In the genomic region with DNA sequence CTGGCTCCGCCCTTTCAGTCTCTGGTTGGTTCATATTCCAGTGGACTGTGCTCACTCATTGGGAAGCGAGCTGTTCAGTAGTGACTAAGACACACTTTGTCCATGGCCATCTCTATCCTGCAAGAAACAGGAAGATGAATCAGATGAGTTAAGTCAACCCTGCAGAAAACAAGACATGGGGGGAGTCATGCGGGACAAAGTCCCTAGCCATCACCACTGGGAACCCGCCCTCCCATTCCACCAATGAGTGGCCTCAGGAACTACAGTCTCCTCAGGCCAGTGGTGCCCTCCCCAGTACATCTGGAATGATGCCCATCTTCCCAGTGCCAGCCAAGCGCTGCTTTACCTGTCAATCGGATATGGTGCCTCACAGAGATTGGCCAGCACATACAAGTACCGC, we compare ENCODE assay signal across 23 mouse cellular contexts. TPM values are rescaled to one million over a fixed set of nuclear protein-coding genes. Genes with fewer than 3 reads are reported as not detected.
DNase-seq lines count a peak whose midpoint lies in the region; ATAC-seq lines count a peak whose summit lies in the region.
"Had no signal": no experiment of that assay in that cellular context is flagged by ENCODE, and none has a peak within 500 bp of the region (broad histone marks: within the 10 kb centered on the region; RNA-seq: fewer than 3 reads in every experiment).

No protein-coding gene starts in this region.

- peak; percentile 81 for DNase-seq in kidney, adult 18-20 months
- DNase-seq in kidney, postnatal 10 days = peak; percentile 70
- no peak for DNase-seq in layer of hippocampus, adult 9-11 months
- no peak for DNase-seq in limb, embryonic 10.5 days (ENCODE audit: low spot score)
- DNase-seq in left cerebral cortex, postnatal 14 days (ENCODE audit: low spot score in 2 of 2) = no peak
- DNase-seq: adrenal gland, postnatal 10 days; B cell, adult 2 months; cerebellum, adult 2 months; cerebellum, postnatal 25 days; heart, postnatal 14 days; lung, adult 18-20 months; right cerebral cortex, postnatal 14 days; spleen, adult 18-20 months had no signal

- H3K9ac ChIP-seq in kidney, embryonic 14.5 days (ENCODE audit: low read depth, low read length) = no peak overlapping the region
- H3K9ac ChIP-seq: forebrain, embryonic 13.5 days; heart, embryonic 13.5 days; midbrain, embryonic 13.5 days had no signal

- H3K27me3 ChIP-seq in kidney, embryonic 14.5 days (ENCODE audit: control insufficient read depth, insufficient read depth, low read length) = no peaks in the 10 kb centered on the region
- no peaks in the 10 kb centered on the region for H3K27me3 ChIP-seq in limb, embryonic 10.5 days (ENCODE audit: low read depth, poor library complexity, severe bottlenecking)
- H3K27me3 ChIP-seq: CH12.LX; forebrain, embryonic 13.5 days; heart, embryonic 13.5 days; megakaryocyte, embryonic 14.5 days had no signal

- no peak overlapping the region for H3K4me2 ChIP-seq in kidney, embryonic 14.5 days (replicated peaks; ENCODE audit: low read depth, low read length)
- H3K4me2 ChIP-seq: forebrain, embryonic 13.5 days; heart, embryonic 13.5 days; liver, embryonic 11.5 days; midbrain, embryonic 13.5 days had no signal

- 88% methylated on average over 7 of the region's 7 CpGs for WGBS in kidney, embryonic 14.5 days
- WGBS in limb, embryonic 10.5 days = 91% methylated on average over 7 of the region's 7 CpGs

- no peak for ATAC-seq in kidney, embryonic 14.5 days (ENCODE audit: low FRiP score, low TSS enrichment)
- 0 out of 2 replicates have a peak, but pooled peaks have one; percentile 9 for ATAC-seq in common myeloid progenitor, adult 5-6 weeks (replicated peaks; ENCODE audit: low read depth, poor library complexity, severe bottlenecking)
- ATAC-seq: activated CD4-positive, CD25-positive, alpha-beta regulatory T cell, adult 4 months; forebrain, embryonic 13.5 days; midbrain, embryonic 13.5 days had no signal

- no peaks in the 10 kb centered on the region for H3K9me3 ChIP-seq in kidney, embryonic 14.5 days (ENCODE audit: control insufficient read depth, low read length)
- H3K9me3 ChIP-seq in limb, embryonic 10.5 days (replicated peaks) = no peaks in the 10 kb centered on the region
- H3K9me3 ChIP-seq: forebrain, embryonic 13.5 days; G1E; heart, embryonic 13.5 days; megakaryocyte, embryonic 14.5 days; midbrain, embryonic 13.5 days had no signal

- intact Hi-C loops in left cerebral cortex, postnatal 14 days (cut with DNase I) = no loop called here

- 0 out of 2 replicates have a peak, but pooled peaks cover 3% of the 10 kb centered on the region for H3K4me1 ChIP-seq in kidney, embryonic 14.5 days (ENCODE audit: control insufficient read depth, insufficient read depth, low read length)
- H3K4me1 ChIP-seq in limb, embryonic 10.5 days = no peaks in the 10 kb centered on the region
- H3K4me1 ChIP-seq: forebrain, embryonic 13.5 days had no signal

- peaks cover 18% of the 10 kb centered on the region; the same call in 1 of the 2 replicates for H3K36me3 ChIP-seq in kidney, embryonic 14.5 days (ENCODE audit: control insufficient read depth, insufficient read depth, low read length)
- peaks cover 51% of the 10 kb centered on the region for H3K36me3 ChIP-seq in limb, embryonic 10.5 days
- H3K36me3 ChIP-seq: G1E had no signal

- no peak overlapping the region for H3K27ac ChIP-seq in kidney, embryonic 14.5 days (ENCODE audit: low read depth, low read length)
- H3K27ac ChIP-seq in limb, embryonic 10.5 days = no peak overlapping the region
- H3K27ac ChIP-seq: forebrain, embryonic 13.5 days; heart, embryonic 13.5 days; midbrain, embryonic 13.5 days had no signal

- H3K4me3 ChIP-seq in kidney, embryonic 14.5 days (ENCODE audit: low read length) = no peak overlapping the region
- H3K4me3 ChIP-seq in limb, embryonic 10.5 days = no peak overlapping the region
- H3K4me3 ChIP-seq: forebrain, embryonic 13.5 days; heart, embryonic 13.5 days; megakaryocyte, embryonic 14.5 days; midbrain, embryonic 13.5 days had no signal

RNA-seq across cellular contexts. Expression of a gene that starts 45.1 kb away (rescaled TPM):
- polyA plus RNA-seq in kidney, embryonic 14.5 days (2014; fragmentation: Nextera tagmentation; extraction: Ambion mirVana) = 79.0 and 95.4 TPM in 2 replicates
- total RNA-seq in common myeloid progenitor, adult 5-6 weeks (2017) = 2.0 and 2.1 TPM in 2 replicates
- polyA plus RNA-seq in limb, embryonic 10.5 days (2016; fragmentation: Nextera tagmentation; extraction: Ambion mirVana) = 37.0 and 40.5 TPM in 2 replicates
- 100 to 1,000 TPM; 117 to 127 TPM for total RNA-seq in left cerebral cortex, postnatal 14 days (2021)

Comparison
In these comparisons a context has a peak if more than half of its experiments do, and no peak if none do; other contexts are left out.
1. DNase-seq: peak in kidney, adult 18-20 months (single experiment) and kidney, postnatal 10 days (single experiment); none in layer of hippocampus, adult 9-11 months (single experiment), limb, embryonic 10.5 days (single experiment) and left cerebral cortex, postnatal 14 days (0 of 2).
2. RNA of a gene that starts 45.1 kb away (total RNA-seq): 117 to 127 TPM in left cerebral cortex, postnatal 14 days; 2.0 to 2.1 TPM in common myeloid progenitor, adult 5-6 weeks; every median in the first group is over 10 times any median in the second.